Mouse (Mus musculus) macrophage (primary cell): ENCODE results near the gene Nit1. TPM values are rescaled to one million over a fixed set of nuclear protein-coding genes. Genes with fewer than 3 reads are reported as not detected.
A peak's percentile ranks its signal among the peaks of the same experiment; 100 is the strongest.

Experiments used
- H3K27ac ChIP-seq: fragments of 350-480 bp; formaldehyde crosslinking; 2 replicates; pipeline ENCODE4 v1.9.0; 2021
- H3K36me3 ChIP-seq: fragments of 350-480 bp; formaldehyde crosslinking; 2 replicates; pipeline ENCODE4 v1.9.0; 2021; ENCODE audit errors: inconsistent target
- H3K4me3 ChIP-seq: fragments of 350-480 bp; formaldehyde crosslinking; 2 replicates; pipeline ENCODE4 v1.9.0; 2021; ENCODE audit errors: inconsistent target
- H3K79me2 ChIP-seq: fragments of 350-480 bp; formaldehyde crosslinking; 2 replicates; pipeline ENCODE4 v1.9.0; 2021; ENCODE audit errors: inconsistent target
- WGBS: methylation state at CpG from one replicate; pipeline ENCODE4 v1.1.7; 2026; ENCODE audit warnings: inconsistent platforms; ENCODE audit not compliant: missing documents; 5-methylcytosine and 5-hydroxymethylcytosine counted together
- polyA plus RNA-seq: library from polyadenylated mRNA; stranded (reverse); fragments of 250-400 nt; gene quantifications from 3 replicates; pipeline ENCODE4 v1.2.4, GENCODE M21; 2018; ENCODE audit warnings: inconsistent platforms

Gene Nit1
- polyA plus RNA-seq, 1 experiment from 2014 or later: 23.1 TPM

DNA sequence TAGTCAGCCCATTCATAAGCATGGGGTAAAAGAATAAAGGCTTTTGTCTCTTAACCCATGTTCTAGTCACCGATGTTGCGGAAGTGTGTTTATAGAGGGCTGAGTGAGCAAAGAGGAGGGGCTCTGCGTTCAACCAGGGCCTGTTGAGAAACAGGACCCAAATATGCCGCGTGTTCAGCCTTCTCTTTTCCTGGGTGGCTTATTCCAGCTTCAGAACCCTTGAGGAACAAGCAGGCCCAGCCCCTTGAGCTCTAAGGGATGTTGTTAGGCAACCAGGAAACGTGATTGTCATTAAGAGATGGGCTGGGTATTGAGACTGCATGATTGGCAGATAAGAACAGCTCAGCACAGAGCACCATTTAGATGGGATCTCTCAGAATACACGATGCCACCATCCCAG lies 20.5 kb upstream of the Nit1 start:
- Histone ChIP-seq H3K79me2 (peaks cover 8% of the 10 kb centered on the region; the same call in 1 of the 2 replicates), H3K36me3 (no peaks in the 10 kb centered on the region), H3K4me3 (no peak overlapping the region), H3K27ac (peak overlapping the region; percentile 21; the same call in 1 of the 2 replicates)
- WGBS: 45% methylated on average over 7 of the region's 7 CpGs

GRCm38 (mm10) chr1:171361106-171362103 lies 16.0 kb upstream of the Nit1 start:
- H3K4me3 ChIP-seq: peak overlapping the region; percentile 23
- H3K36me3 ChIP-seq: peaks cover 28% of the 10 kb centered on the region; the same call in 1 of the 2 replicates
- H3K27ac ChIP-seq: no peak overlapping the region
- WGBS: 53% methylated on average over 16 of the region's 16 CpGs
- H3K79me2 ChIP-seq: peaks cover 2% of the 10 kb centered on the region; the same call in 1 of the 2 replicates

DNA sequence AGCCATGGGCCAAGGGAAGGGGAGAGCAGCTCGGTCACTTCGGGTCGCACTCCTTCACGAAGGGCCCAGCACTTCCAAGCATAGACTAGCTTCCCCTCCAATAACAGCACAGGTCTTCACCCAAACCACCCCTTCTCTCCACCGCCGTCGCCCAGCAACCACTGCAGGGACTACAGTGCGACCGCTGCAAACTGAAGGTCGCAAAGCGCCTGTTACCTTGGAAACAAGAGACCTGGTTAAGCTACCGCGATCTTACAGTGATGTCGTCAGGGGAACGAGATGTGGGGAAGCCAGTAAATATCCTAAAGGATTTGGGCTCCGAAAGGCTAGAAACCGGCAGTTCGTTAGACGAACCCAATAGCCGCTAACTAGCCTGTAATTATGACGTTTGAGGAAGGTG lies 15.2 kb upstream of the Nit1 start, which contains the start of gene Klhdc9:
Gene Klhdc9, minus strand, starts transcription at position 143 of the 400 bp plus-strand sequence.
- H3K4me3 ChIP-seq: peak within 1 kb of the TSS; percentile 23
- peaks cover 29% of the 10 kb centered on the region; the same call in 1 of the 2 replicates for H3K36me3 ChIP-seq
- 5% methylated on average over 19 of the region's 21 CpGs for WGBS
- peaks cover 7% of the 10 kb centered on the region; the same call in 1 of the 2 replicates for H3K79me2 ChIP-seq
- H3K27ac ChIP-seq: no peak within 1 kb of the TSS

GRCm38 (mm10) chr1:171360253-171360652 lies 14.8 kb upstream of the Nit1 start:
- Histone ChIP-seq H3K36me3 (peaks cover 29% of the 10 kb centered on the region; the same call in 1 of the 2 replicates), H3K79me2 (peaks cover 11% of the 10 kb centered on the region; the same call in 1 of the 2 replicates), H3K4me3 (peak overlapping the region; percentile 23; the same call in 1 of the 2 replicates), H3K27ac (no peak overlapping the region)
- 33% methylated on average over 26 of the region's 26 CpGs for WGBS

DNA sequence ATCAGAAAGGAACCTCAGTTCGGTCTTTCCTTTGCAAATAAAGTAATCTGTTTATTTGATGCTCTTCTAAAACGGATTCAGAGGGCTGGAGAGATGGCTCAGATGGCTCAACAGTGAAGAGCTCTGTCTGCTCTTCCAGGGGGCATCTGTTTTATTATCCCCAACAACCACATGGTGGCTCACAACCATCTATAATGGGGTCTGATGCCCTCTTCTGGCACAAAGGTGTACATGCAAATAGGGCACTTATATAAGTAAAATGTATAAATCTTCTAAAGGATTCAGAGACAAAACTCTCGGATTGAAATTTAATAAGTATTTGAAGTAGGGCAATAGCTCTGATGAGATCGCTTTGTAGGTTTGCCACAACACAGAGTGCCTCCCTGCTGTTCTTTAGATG lies 13.0 kb upstream of the Nit1 start:
- H3K4me3 ChIP-seq: no peak overlapping the region
- H3K79me2 ChIP-seq: peaks cover 29% of the 10 kb centered on the region
- H3K27ac ChIP-seq: no peak overlapping the region
- peaks cover 29% of the 10 kb centered on the region; the same call in 1 of the 2 replicates for H3K36me3 ChIP-seq
- 82% methylated on average over 3 of the region's 4 CpGs for WGBS

DNA sequence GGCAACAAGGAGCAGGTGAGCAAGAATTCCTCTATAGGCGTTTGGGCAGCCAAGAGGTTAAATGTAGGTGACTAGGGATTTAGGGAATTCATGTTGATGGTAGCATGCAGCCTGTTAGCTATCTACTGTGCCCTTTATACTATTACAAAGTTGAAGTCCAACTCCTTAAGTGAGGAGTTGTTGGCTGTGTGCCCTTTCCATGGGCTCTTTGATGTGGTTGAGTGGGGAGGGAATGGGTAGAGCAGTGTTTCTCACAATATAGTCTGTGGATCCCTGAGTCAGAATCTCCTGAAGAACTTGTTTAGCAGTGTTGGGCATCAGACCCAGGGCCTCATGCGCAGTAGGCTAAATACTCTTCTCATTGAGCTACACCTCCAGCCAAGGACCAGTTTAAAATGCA lies 11.4 kb upstream of the Nit1 start:
- Histone ChIP-seq H3K4me3 (no peak overlapping the region), H3K36me3 (peaks cover 29% of the 10 kb centered on the region; the same call in 1 of the 2 replicates), H3K79me2 (peaks cover 46% of the 10 kb centered on the region), H3K27ac (no peak overlapping the region)
- WGBS: 100% methylated on average over 2 of the region's 2 CpGs

DNA sequence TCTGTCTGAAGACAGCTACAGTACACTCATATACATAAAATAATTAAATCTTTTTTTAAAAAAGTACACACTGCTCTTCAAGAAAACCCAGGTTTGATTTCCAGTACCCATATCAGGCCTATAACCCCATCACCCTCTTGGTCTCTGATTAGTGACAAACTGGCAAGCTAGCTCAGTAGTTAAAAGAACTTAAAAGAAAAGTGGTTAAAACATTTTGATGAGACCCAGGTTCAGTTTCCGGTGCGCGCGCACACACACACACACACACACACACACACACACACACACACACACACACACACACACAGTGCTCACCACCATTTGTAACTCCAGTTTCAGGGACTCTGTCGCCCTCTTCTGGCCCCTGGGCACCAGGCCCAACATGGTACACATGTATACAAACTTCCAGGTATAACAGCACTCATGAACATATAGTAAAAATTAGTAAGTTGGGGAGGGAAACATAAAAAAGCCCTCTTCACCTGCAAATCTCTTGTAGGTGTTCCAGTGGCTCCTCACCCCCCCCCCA lies 10.4 kb upstream of the Nit1 start:
- Histone ChIP-seq H3K79me2 (peaks cover 55% of the 10 kb centered on the region), H3K4me3 (no peak overlapping the region), H3K27ac (no peak overlapping the region), H3K36me3 (peaks cover 29% of the 10 kb centered on the region; the same call in 1 of the 2 replicates)
- WGBS: 76% methylated on average over 5 of the region's 5 CpGs

- Histone ChIP-seq H3K36me3 (no peaks in the 10 kb centered on the region), H3K27ac (no peak overlapping the region), H3K4me3 (no peak overlapping the region), H3K79me2 (peaks cover 94% of the 10 kb centered on the region)
- WGBS: 93% methylated on average over 2 of the region's 2 CpGs
These were observed 3.8 kb upstream of the Nit1 start for GRCm38 (mm10) chr1:171349210-171349609.

- no peak overlapping the region for H3K4me3 ChIP-seq
- peaks cover 89% of the 10 kb centered on the region for H3K79me2 ChIP-seq
- H3K36me3 ChIP-seq: no peaks in the 10 kb centered on the region
- no peak overlapping the region for H3K27ac ChIP-seq
- 89% methylated on average over 3 of the region's 3 CpGs for WGBS
These were observed 3.2 kb upstream of the Nit1 start for GRCm38 (mm10) chr1:171348665-171349064.

DNA sequence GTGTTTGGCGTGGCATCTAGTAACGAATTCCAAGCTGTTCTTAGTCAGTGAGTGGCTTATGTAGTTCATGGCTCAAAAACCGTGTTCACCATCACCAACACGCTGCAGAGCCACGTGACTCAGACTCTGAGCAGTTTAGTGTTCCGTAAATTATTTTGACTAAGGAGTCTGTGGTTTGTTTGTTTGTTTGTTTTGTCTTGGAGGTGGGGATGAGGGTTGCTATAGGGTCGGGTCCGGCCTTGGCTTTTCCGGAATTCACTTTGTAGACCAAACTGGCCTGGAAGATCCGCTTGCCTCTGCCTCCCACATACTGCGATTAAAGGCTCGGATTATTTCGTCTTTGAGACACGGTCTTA lies 627 bp upstream of the Nit1 start:
- peak overlapping the region; percentile 99 for H3K4me3 ChIP-seq
- H3K79me2 ChIP-seq: peaks cover 63% of the 10 kb centered on the region
- WGBS: 2% methylated on average over 14 of the region's 14 CpGs
- peak overlapping the region; percentile 65 for H3K27ac ChIP-seq
- H3K36me3 ChIP-seq: peaks cover 22% of the 10 kb centered on the region; the same call in 1 of the 2 replicates

DNA sequence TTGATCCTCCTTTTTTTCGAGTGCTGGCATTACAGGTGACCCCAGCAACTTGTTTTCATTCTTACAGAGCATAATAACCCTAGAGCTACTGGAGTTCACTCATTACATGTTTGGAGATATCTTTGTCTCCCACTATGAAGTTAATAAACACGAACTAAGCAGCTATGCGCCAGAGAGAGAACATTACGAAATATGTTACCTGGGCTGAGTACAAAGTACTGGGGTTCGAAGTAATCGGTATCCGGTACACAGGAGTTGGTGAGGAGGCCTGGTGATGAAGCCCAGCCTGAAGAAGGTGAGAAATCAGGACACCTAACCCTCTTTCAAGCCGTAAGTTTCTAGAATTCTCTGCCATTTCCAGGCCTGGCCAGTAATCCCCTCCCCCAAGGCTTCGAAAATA lies 731 bp downstream of the Nit1 start:
- peak overlapping the region; percentile 99 for H3K4me3 ChIP-seq
- WGBS: 76% methylated on average over 9 of the region's 9 CpGs
- H3K79me2 ChIP-seq: peaks cover 49% of the 10 kb centered on the region
- no peak overlapping the region for H3K27ac ChIP-seq
- H3K36me3 ChIP-seq: peaks cover 33% of the 10 kb centered on the region; the same call in 1 of the 2 replicates

GRCm38 (mm10) chr1:171343922-171344677 lies 1.3 kb downstream of the Nit1 start:
- WGBS: 88% methylated on average over 8 of the region's 9 CpGs
- no peak overlapping the region for H3K27ac ChIP-seq
- peaks cover 37% of the 10 kb centered on the region; the same call in 1 of the 2 replicates for H3K36me3 ChIP-seq
- no peak overlapping the region for H3K4me3 ChIP-seq
- peaks cover 43% of the 10 kb centered on the region for H3K79me2 ChIP-seq

DNA sequence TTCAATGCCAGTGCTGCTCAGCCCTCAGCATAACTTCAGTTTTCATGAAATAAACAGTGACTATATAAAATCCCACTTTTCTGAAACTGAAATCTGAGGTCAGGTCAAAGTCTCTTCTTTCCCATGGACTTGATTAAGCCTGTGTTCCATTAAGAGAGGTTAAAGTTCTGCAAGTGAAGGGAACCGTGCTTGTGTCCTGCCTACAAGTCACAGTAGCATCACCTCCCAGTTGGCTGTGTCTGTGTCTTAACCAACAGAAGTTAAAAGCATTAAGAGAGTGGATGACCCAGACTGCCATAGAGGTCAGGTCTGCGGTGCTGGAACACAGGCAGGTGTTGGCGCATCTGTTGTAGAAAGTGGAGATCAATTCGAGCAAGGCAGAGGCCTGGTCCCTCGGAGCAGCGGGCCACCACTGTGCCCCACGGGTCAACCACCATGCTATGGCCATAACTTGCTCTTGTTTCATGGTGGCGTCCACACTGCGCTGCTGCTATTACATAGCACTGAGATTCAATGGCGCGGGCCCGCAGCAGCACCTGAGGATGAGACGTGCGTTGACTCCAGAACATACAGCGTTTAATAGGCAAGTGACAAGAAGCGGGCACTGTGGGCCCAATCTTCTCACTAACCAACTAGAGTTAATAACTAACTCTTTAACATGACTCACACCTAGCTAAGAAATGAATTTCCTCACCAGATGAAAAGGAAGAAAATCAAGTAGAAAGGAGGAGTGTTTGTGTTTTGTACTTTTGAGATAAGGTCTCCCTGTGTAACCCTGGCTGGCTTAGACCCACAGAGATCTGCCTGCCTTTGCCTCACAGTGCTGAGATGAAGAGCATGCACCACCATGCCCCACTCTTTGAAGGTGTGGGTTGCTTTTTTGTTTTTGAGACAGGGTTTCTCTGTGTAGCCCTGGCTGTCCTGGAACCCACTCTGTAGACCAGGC lies 2.9 kb downstream of the Nit1 start:
- Histone ChIP-seq H3K4me3 (no peak overlapping the region), H3K36me3 (peaks cover 47% of the 10 kb centered on the region; the same call in 1 of the 2 replicates), H3K27ac (no peak overlapping the region), H3K79me2 (peaks cover 36% of the 10 kb centered on the region)
- 97% methylated on average over 15 of the region's 16 CpGs for WGBS
